Mouse (Mus musculus) Patski (cell line): ENCODE measurements at regions not wholly inside any gene's neighbourhood (a gene's known extent, or its start where the extent isn't known, plus 50 kb on each side); places are given as distances from the start of the nearest gene placed in this dataset.

Source experiments
- ATAC-seq: fragments of 100-300 bp; one replicate; pipeline ENCODE4 v1.8.0; 2021
- CTCF ChIA-PET: fragments of 350-600 bp; sonication (Branson Sonifier 250); formaldehyde crosslinking; loops from one replicate; lab custom pipeline; 2022; ENCODE audit warnings: inconsistent platforms; lab: Charles Lee
- POLR2A ChIA-PET: fragments of 350-600 bp; sonication (Branson Sonifier 250); formaldehyde crosslinking; loops from one replicate; lab custom pipeline; 2022; ENCODE audit warnings: antibody characterized with exemption, inconsistent platforms; lab: Charles Lee
- DNase-seq: peaks from one replicate; pipeline ENCODE4 v3.0.0-alpha.2; 2011; ENCODE audit warnings: low read depth, low spot score
- H3K27me3 ChIP-seq: fragments of 371-371 bp; one replicate; pipeline ENCODE4 v1.5.1; 2021
- CTCF ChIP-seq: fragments of 100-300 bp; IDR thresholded peaks from one replicate; pipeline ENCODE4 v1.5.1; 2021
- in situ Hi-C: fragments of 300-500 bp; cut with MboI; formaldehyde crosslinking; loops from 3 replicates; pipeline ENCODE4 v1.11.1; 2018; ENCODE audit warnings: low pct_unique_long_range_greater_than_20kb, mixed read lengths

DNA sequence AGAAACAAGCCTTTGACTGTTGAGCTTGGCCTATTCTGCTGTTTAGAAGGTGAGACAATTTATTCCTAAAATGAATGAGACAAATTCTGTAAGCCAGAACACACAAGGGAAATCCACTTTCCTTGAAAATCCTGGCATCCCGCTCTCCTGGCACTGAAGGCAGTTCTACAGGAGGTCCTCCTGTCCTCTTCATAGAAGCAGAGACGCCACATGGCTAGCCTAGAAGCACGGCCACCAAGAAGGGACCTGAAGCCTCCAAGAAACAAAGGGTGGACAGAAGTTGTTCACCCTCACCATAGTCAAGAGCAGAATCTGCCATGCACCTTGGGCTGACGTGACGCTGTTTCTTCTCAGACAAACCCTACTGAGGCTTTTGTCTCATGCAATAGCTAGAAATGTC is 247.7 kb downstream of the Ccdc91 start:
- no peaks in the 10 kb centered on the region for H3K27me3 ChIP-seq
- TF ChIP-seq CTCF: no peak
- POLR2A ChIA-PET: no interaction called here
- in situ Hi-C loops: no loop called here
- DNase-seq (no peak), ATAC-seq (no peak)
- CTCF ChIA-PET: no interaction called here

DNA sequence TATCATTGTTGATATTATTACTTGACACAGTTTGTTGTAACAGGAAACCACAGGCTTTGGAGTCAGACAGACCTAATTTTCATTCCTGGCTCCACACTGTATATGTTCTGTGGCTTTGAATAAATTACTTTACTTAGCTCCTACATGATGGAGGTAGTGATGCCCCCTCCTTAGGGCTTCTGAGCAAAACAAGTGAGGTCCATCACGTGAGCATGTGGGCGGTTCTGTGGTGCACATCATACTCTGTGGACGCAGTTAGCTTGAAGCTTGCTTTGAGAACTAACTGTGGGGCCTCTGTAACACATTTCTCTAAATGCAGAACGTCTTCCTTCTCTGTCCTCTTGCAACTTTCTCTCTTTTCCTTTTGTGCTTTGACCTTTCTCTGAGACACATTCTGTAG is 251.4 kb downstream of the Ccdc91 start:
- no peak for DNase-seq
- ChIA-PET POLR2A (no interaction called here), CTCF (interaction anchor here (1.6 to 2.4 kb wide), 2 partner anchors 9 to 16 kb away, joined by 3 to 10 read pairs; no protein-coding TSS in a partner anchor)
- TF ChIP-seq CTCF: no peak
- in situ Hi-C loops: no loop called here
- H3K27me3 ChIP-seq: no peaks in the 10 kb centered on the region
- ATAC-seq: no peak

DNA sequence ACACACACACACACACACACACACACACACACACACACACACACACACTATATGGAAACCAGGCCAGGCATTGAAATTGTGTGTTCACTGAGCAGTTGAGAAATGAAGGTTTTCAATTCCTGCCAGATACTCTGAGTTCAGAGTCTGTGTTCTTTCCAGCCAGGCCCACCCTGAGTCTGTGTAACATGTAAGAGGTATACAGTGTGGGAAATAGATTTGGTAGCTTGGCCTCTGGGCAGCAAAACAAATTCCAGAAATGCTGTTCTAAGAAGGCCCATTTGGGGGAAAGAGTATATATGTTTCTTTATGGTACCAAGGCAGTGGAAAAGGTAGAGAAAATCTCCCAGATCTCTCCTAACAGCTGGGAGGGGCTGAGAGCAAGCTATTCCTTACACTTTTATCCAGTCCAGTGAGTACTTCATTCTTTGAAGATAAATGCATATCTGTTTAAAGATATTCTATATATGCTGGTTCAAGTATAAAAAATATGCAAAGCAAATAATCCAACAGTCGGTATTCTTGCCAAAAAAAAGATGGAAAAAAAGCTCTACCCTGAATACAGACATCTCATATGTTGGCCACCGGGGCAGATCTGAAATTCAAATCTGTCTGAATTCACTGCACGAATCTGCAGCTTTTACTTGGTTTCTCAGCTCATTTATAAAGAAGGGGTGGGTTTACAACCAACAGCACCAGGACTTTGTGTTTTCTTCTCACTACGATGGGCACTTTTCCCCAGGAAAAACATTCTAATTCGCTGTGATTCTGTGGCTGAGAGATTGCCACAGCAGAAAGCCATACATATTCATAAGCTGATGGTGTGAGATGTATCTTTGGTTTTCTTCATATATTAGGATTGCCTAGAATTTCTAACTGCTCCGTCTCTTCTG is 252.3 kb downstream of the Ccdc91 start:
- in situ Hi-C loops: no loop called here
- DNase-seq (no peak), ATAC-seq (no peak)
- POLR2A ChIA-PET: no interaction called here
- no peaks in the 10 kb centered on the region for H3K27me3 ChIP-seq
- no peak for TF ChIP-seq CTCF
- CTCF ChIA-PET: interaction anchor here (1.0 to 2.4 kb wide), 3 partner anchors 10 to 74 kb away, joined by 3 to 10 read pairs (median 3); no protein-coding TSS in a partner anchor

- in situ Hi-C loops: no loop called here
- no peaks in the 10 kb centered on the region for H3K27me3 ChIP-seq
- DNase-seq (no peak), ATAC-seq (no peak)
- ChIA-PET CTCF (no interaction called here), POLR2A (no interaction called here)
- no peak for TF ChIP-seq CTCF
Measured at GRCm38 (mm10) chr6:147729721-147730120, 254.1 kb downstream of the Ccdc91 start.

GRCm38 (mm10) chr6:147738621-147739325 is 263.1 kb downstream of the Ccdc91 start:
- no peak for DNase-seq
- ChIA-PET POLR2A (no interaction called here), CTCF (no interaction called here)
- no peak for ATAC-seq
- no peak for TF ChIP-seq CTCF
- no peaks in the 10 kb centered on the region for H3K27me3 ChIP-seq
- in situ Hi-C loops: no loop called here

GRCm38 (mm10) chr6:147741446-147741845 is 265.8 kb downstream of the Ccdc91 start:
- ChIA-PET CTCF (no interaction called here), POLR2A (no interaction called here)
- in situ Hi-C loops: no loop called here
- DNase-seq (no peak), ATAC-seq (no peak)
- no peak for TF ChIP-seq CTCF
- no peaks in the 10 kb centered on the region for H3K27me3 ChIP-seq

- ATAC-seq: no peak
- H3K27me3 ChIP-seq: no peaks in the 10 kb centered on the region
- no peak for TF ChIP-seq CTCF
- in situ Hi-C loops: no loop called here
- no peak for DNase-seq
- ChIA-PET POLR2A (no interaction called here), CTCF (no interaction called here)
Measured at GRCm38 (mm10) chr6:147744081-147744480, 268.5 kb downstream of the Ccdc91 start.

- DNase-seq (no peak), ATAC-seq (no peak)
- ChIA-PET POLR2A (no interaction called here), CTCF (no interaction called here)
- no peaks in the 10 kb centered on the region for H3K27me3 ChIP-seq
- no peak for TF ChIP-seq CTCF
- in situ Hi-C loops: no loop called here
Measured at GRCm38 (mm10) chr6:147745690-147746089, 270.1 kb downstream of the Ccdc91 start.

DNA sequence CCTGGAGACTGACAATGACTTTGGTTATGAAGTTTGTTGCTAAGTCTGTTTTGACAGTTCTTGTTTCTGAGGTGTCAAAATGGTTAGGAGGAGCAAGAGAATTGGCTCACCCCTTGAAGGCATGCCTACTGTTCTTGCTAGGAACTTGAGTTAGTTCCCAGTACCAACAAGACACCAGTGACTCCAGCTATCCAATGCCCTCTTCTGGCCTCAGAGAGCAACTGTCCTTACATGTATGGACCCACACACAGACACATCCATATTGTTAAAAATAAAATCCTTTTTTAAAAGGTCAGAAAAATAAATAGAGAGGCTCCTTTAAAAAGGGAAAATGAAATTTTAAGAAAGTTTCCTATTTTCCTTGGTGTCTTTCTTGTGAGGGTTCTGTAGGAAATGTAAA is 272.3 kb downstream of the Ccdc91 start:
- peak; percentile 27 for TF ChIP-seq CTCF
- POLR2A ChIA-PET: no interaction called here
- DNase-seq (no peak), ATAC-seq (no peak)
- in situ Hi-C loops: no loop called here
- no peaks in the 10 kb centered on the region for H3K27me3 ChIP-seq
- CTCF ChIA-PET: no interaction called here

- TF ChIP-seq CTCF: no peak
- ATAC-seq (no peak), DNase-seq (no peak)
- ChIA-PET CTCF (no interaction called here), POLR2A (no interaction called here)
- peaks cover 2% of the 10 kb centered on the region for H3K27me3 ChIP-seq
- in situ Hi-C loops: no loop called here
Measured at GRCm38 (mm10) chr6:147752301-147752700, 276.7 kb downstream of the Ccdc91 start.

DNA sequence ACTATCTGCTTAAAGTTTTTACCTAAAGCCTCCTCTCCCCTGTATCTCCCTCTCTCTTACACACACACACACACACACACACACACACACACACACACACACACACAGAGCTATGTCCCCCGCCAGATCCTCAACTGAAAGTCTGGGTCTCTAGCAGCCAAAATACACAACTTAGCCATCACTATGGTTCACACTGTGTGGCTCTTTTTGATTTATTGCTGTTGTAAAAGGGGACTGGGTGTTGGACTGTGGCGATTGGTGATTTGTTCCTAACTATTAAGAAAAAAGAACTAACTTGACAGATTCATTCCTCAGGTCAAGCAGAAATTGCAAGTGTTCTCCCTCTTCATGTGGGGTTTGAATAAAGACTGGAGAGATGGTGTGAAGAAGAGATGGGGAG is 278.2 kb downstream of the Ccdc91 start:
- ATAC-seq: no peak
- in situ Hi-C loops: no loop called here
- CTCF ChIA-PET: no interaction called here
- POLR2A ChIA-PET: interaction anchor here (0.7 kb wide), 1 partner anchor 128 kb away, joined by 4 read pairs; no protein-coding TSS in a partner anchor
- peaks cover 2% of the 10 kb centered on the region for H3K27me3 ChIP-seq
- TF ChIP-seq CTCF: no peak
- no peak for DNase-seq
